Mouse (Mus musculus) bone marrow, adult 2 months (tissue): ENCODE results near the gene Bcat2.

ENCODE experiments used
- CTCF ChIP-seq: fragments of 200-500 bp; IDR thresholded peaks from 2 replicates; pipeline ENCODE4 v1.5.1; 2011; ENCODE audit warnings: low read length, control low read depth; ENCODE audit not compliant: control insufficient read depth, insufficient read depth
- POLR2A ChIP-seq: fragments of 200-500 bp; IDR thresholded peaks from 2 replicates; pipeline ENCODE4 v1.6.1; 2011; ENCODE audit warnings: low read depth, mild to moderate bottlenecking, control low read depth, low read length, borderline replicate concordance; ENCODE audit not compliant: control insufficient read depth

GRCm38 (mm10) chr7:45544525-45544924, 25.4 kb upstream of the Bcat2 start:
- 0 out of 2 replicates have a peak, but pooled peaks have one; percentile 6 for TF ChIP-seq CTCF
- TF ChIP-seq POLR2A: no peak
